Mouse (Mus musculus) erythroblast, embryonic 14.5 days (primary cell): ENCODE results near the gene Dhx32.

Experiments
- GATA1 ChIP-seq: IDR thresholded peaks from 2 replicates; pipeline ENCODE4 v1.6.1; 2012; ENCODE audit warnings: low read length, inconsistent platforms, mixed read lengths
- TAL1 ChIP-seq: IDR thresholded peaks from 3 replicates; pipeline ENCODE4 v1.6.1; 2012; ENCODE audit warnings: low read length, inconsistent platforms, mixed read lengths

- TF ChIP-seq TAL1 (no peak), GATA1 (no peak)
Observed at GRCm38 (mm10) chr7:133788147-133788546, 5.6 kb upstream of the Dhx32 start.
